In genomic region chrX:56659286-56659685, GRCm38 (mm10) we compare ENCODE assay signal across 17 mouse cellular contexts. TPM values are rescaled to one million over a fixed set of nuclear protein-coding genes. Genes with fewer than 3 reads are reported as not detected.
A peak's percentile ranks its signal among the peaks of the same experiment; 100 is the strongest.
DNase-seq lines count a peak whose midpoint lies in the region; ATAC-seq lines count a peak whose summit lies in the region.
"Had no signal": no experiment of that assay in that cellular context is flagged by ENCODE, and none has a peak within 500 bp of the region (broad histone marks: within the 10 kb centered on the region; RNA-seq: fewer than 3 reads in every experiment).

No protein-coding gene starts in this region.

- no peak overlapping the region for H3K4me2 ChIP-seq in embryonic facial prominence, embryonic 14.5 days (ENCODE audit: low read depth, low read length)
- H3K4me2 ChIP-seq: embryonic facial prominence, embryonic 15.5 days; liver, embryonic 15.5 days had no signal

- no peak overlapping the region for H3K4me3 ChIP-seq in embryonic facial prominence, embryonic 14.5 days (ENCODE audit: low read depth, low read length)
- H3K4me3 ChIP-seq in embryonic facial prominence, embryonic 10.5 days: no peak overlapping the region
- H3K4me3 ChIP-seq: embryonic facial prominence, embryonic 15.5 days; forebrain, embryonic 10.5 days; heart, embryonic 10.5 days; liver, embryonic 15.5 days; myocyte had no signal

- H3K9me3 ChIP-seq in embryonic facial prominence, embryonic 14.5 days (ENCODE audit: control insufficient read depth, low read length): no peaks in the 10 kb centered on the region
- no peaks in the 10 kb centered on the region for H3K9me3 ChIP-seq in embryonic facial prominence, embryonic 10.5 days
- H3K9me3 ChIP-seq: embryonic facial prominence, embryonic 15.5 days; forebrain, embryonic 10.5 days; heart, embryonic 10.5 days; liver, embryonic 15.5 days had no signal

- 57% methylated on average over 2 of the region's 2 CpGs for WGBS in embryonic facial prominence, embryonic 14.5 days
- WGBS in embryonic facial prominence, embryonic 10.5 days: 67% methylated on average over 2 of the region's 2 CpGs

- H3K27me3 ChIP-seq in embryonic facial prominence, embryonic 14.5 days (replicated peaks; ENCODE audit: control insufficient read depth, insufficient read depth, low read length): no peaks in the 10 kb centered on the region
- H3K27me3 ChIP-seq in embryonic facial prominence, embryonic 10.5 days (replicated peaks; ENCODE audit: low read depth, poor library complexity, severe bottlenecking): no peaks in the 10 kb centered on the region
- H3K27me3 ChIP-seq: embryonic facial prominence, embryonic 15.5 days; liver, embryonic 15.5 days had no signal

- no peaks in the 10 kb centered on the region for H3K36me3 ChIP-seq in embryonic facial prominence, embryonic 14.5 days (ENCODE audit: control insufficient read depth, insufficient read depth, low read length)
- H3K36me3 ChIP-seq in embryonic facial prominence, embryonic 10.5 days (replicated peaks): peaks cover 3% of the 10 kb centered on the region; the same call in 1 of the 2 replicates
- H3K36me3 ChIP-seq: embryonic facial prominence, embryonic 15.5 days; forebrain, embryonic 10.5 days; liver, embryonic 15.5 days had no signal

- ATAC-seq in embryonic facial prominence, embryonic 14.5 days (ENCODE audit: low read depth): peak; percentile 37; the same call in 1 of the 2 replicates
- ATAC-seq: lung, postnatal 0 days had no signal

- H3K4me1 ChIP-seq in embryonic facial prominence, embryonic 14.5 days (ENCODE audit: control insufficient read depth, insufficient read depth, low read length): no peaks in the 10 kb centered on the region
- H3K4me1 ChIP-seq in embryonic facial prominence, embryonic 10.5 days: no peaks in the 10 kb centered on the region
- H3K4me1 ChIP-seq: embryonic facial prominence, embryonic 15.5 days; heart, embryonic 10.5 days; liver, embryonic 15.5 days had no signal

- no peak overlapping the region for H3K27ac ChIP-seq in embryonic facial prominence, embryonic 14.5 days (replicated peaks; ENCODE audit: low read depth, low read length)
- H3K27ac ChIP-seq in embryonic facial prominence, embryonic 10.5 days (replicated peaks): no peak overlapping the region
- H3K27ac ChIP-seq: embryonic facial prominence, embryonic 15.5 days; forebrain, embryonic 10.5 days; heart, embryonic 10.5 days; kidney, postnatal 0 days; liver, embryonic 15.5 days had no signal

- DNase-seq in embryonic facial prominence, embryonic 14.5 days (ENCODE audit: low spot score): no peak
- no peak for DNase-seq in embryonic facial prominence, embryonic 10.5 days (ENCODE audit: low spot score)
- peak; percentile 4 for DNase-seq in layer of hippocampus, adult 11-12 months (ENCODE audit: low spot score)
- DNase-seq in layer of hippocampus, postnatal 36 days: no peak
- peak; percentile 39 to 41 for DNase-seq in cerebellum, adult 18-20 months
- peak; percentile 11 to 15 for DNase-seq in cerebellum, postnatal 36 days
- DNase-seq in Muller cell, postnatal 12 days (ENCODE audit: inconsistent ontology term): no peak
- DNase-seq: adrenal gland, postnatal 10 days; gastrocnemius, postnatal 10 days; thymus, postnatal 4 days had no signal

- H3K9ac ChIP-seq in embryonic facial prominence, embryonic 14.5 days (ENCODE audit: low read depth, low read length): no peak overlapping the region
- H3K9ac ChIP-seq: embryonic facial prominence, embryonic 15.5 days; liver, embryonic 15.5 days had no signal

RNA-seq across cellular contexts. Expression of gene Slc9a6, which starts 49.7 kb away (rescaled TPM):
- 11.8 and 14.8 TPM in 2 replicates for polyA plus RNA-seq in embryonic facial prominence, embryonic 14.5 days (2014; fragmentation: Nextera tagmentation; extraction: Ambion mirVana)
- 8.9 and 9.9 TPM in 2 replicates for polyA plus RNA-seq in embryonic facial prominence, embryonic 10.5 days (2016; fragmentation: Nextera tagmentation; extraction: Ambion mirVana)
- 100 to 1,000 TPM in 1 of 2 experiments, 10 to 100 TPM in 1; 94.2 to 108 TPM for total RNA-seq in layer of hippocampus, postnatal 36 days (2021)

Comparison
In these comparisons a context has a peak if more than half of its experiments do, and no peak if none do; other contexts are left out.
1. DNase-seq: peak in layer of hippocampus, adult 11-12 months (single experiment), cerebellum, adult 18-20 months (2 of 2) and cerebellum, postnatal 36 days (2 of 2); none in embryonic facial prominence, embryonic 14.5 days (single experiment), embryonic facial prominence, embryonic 10.5 days (single experiment), layer of hippocampus, postnatal 36 days (0 of 2) and Muller cell, postnatal 12 days (single experiment).